Mouse (Mus musculus) liver, embryonic 11.5 days (tissue): ENCODE data around the gene Igsf11. TPM values are rescaled to one million over a fixed set of nuclear protein-coding genes. Genes with fewer than 3 reads are reported as not detected.

Experiments used
- ATAC-seq: fragments of 200-750 bp; cut with Nextera tagmentation; replicated peaks from 2 replicates; pipeline ENCODE4 v1.8.0; 2017; ENCODE audit warnings: moderate number of reproducible peaks, mild to moderate bottlenecking, moderate TSS enrichment, moderate library complexity; ENCODE audit not compliant: low FRiP score
- DNase-seq: peaks from one replicate; pipeline ENCODE4 v3.0.0-alpha.2; 2017; ENCODE audit warnings: low spot score
- H3K27ac ChIP-seq: fragments of 300-500 bp; sonication (generic); 2 replicates; pipeline ENCODE4 v1.5.1; 2014; ENCODE audit warnings: mild to moderate bottlenecking, low read depth, low read length, control low read depth
- H3K27me3 ChIP-seq: fragments of 300-500 bp; sonication (generic); replicated peaks from 2 replicates; pipeline ENCODE4 v1.6.1; 2014; ENCODE audit warnings: low read length, mixed read lengths; ENCODE audit not compliant: control insufficient read depth, insufficient read depth
- H3K36me3 ChIP-seq: fragments of 300-500 bp; sonication (generic); 2 replicates; pipeline ENCODE4 v1.6.1; 2014; ENCODE audit warnings: mild to moderate bottlenecking, low read length, moderate library complexity, mixed read lengths; ENCODE audit not compliant: control insufficient read depth, insufficient read depth
- H3K4me1 ChIP-seq: fragments of 300-500 bp; sonication (generic); replicated peaks from 2 replicates; pipeline ENCODE4 v1.6.1; 2014; ENCODE audit warnings: low read length, mixed read lengths; ENCODE audit not compliant: control insufficient read depth, insufficient read depth
- H3K4me2 ChIP-seq: fragments of 300-500 bp; sonication (generic); 2 replicates; pipeline ENCODE4 v1.6.1; 2014; ENCODE audit warnings: mild to moderate bottlenecking, control low read depth, moderate library complexity
- H3K4me3 ChIP-seq: fragments of 300-500 bp; sonication (generic); 2 replicates; pipeline ENCODE4 v1.5.1; 2014; ENCODE audit warnings: low read depth, low read length, control low read depth
- H3K9ac ChIP-seq: fragments of 300-500 bp; sonication (generic); 2 replicates; pipeline ENCODE4 v1.6.1; 2014; ENCODE audit warnings: low read depth, low read length, control low read depth
- H3K9me3 ChIP-seq: fragments of 300-500 bp; sonication (generic); 2 replicates; pipeline ENCODE4 v1.6.1; 2016; ENCODE audit warnings: low read length, inconsistent platforms, mixed read lengths; ENCODE audit not compliant: control insufficient read depth
- whole genome bisulfite sequencing: fragments of 180-500 bp; shearing (Covaris S2); extraction: QIAGEN DNeasy Blood & Tissue Kit; methylation state at CpG from one replicate; pipeline ENCODE4 v1.1.7; 2014; 5-methylcytosine and 5-hydroxymethylcytosine counted together
- polyA plus RNA-seq: library from polyadenylated mRNA; unstranded; fragments of >200 nt; fragmentation: Nextera tagmentation; extraction: Ambion mirVana; gene quantifications from 2 replicates; pipeline ENCODE4 v1.2.1, GENCODE M21; 2014

Igsf11 gene
- polyA plus RNA-seq, 1 experiment from 2014 or later: 0.23 TPM

DNA sequence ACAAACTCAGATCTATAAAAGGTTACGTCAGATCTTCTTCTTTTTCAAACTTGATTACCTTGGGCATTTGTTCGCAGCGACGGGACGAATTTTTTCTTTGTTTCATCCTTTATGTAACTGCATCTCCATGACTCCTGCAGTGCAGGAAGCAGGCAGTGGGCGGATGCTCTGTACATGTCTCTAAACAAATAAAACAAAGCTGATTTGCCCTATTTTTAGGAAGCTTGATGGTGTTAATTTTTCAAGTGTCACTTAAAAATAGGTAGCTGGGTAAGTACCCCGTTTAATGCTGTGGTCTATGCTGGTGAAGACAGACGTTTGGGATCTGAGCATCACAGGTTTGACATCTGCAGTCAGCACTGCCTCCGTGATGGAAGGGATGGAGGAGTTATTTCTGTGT lies 66.3 kb downstream of the Igsf11 start:
- Histone ChIP-seq H3K36me3 (no peaks in the 10 kb centered on the region), H3K9me3 (no peaks in the 10 kb centered on the region), H3K4me3 (no peak overlapping the region), H3K9ac (no peak overlapping the region), H3K4me1 (no peaks in the 10 kb centered on the region), H3K27ac (no peak overlapping the region), H3K27me3 (no peaks in the 10 kb centered on the region), H3K4me2 (no peak overlapping the region)
- WGBS: 80% methylated on average over 9 of the region's 9 CpGs
- ATAC-seq (no peak), DNase-seq (no peak)

DNA sequence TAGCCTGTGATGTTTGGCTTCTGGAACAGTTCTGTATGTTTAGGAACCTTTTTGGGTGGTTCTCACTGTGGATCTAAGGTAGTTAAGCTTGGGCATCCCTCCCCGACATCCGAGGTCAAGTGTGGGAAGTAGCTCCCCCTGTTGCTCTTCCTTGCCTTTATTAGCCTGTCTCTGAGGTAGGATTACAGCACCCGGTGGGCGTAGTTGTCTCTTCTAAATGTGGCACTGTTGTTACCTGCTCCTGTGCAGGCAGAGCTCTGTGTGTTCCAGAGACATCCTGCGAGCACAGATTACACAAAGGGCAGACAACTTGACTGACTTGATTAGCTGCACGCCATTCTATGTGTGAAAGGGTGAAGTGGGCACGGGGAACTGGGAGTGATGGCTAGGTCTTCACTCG lies 68.1 kb downstream of the Igsf11 start:
- 74% methylated on average over 8 of the region's 8 CpGs for WGBS
- Histone ChIP-seq H3K36me3 (no peaks in the 10 kb centered on the region), H3K4me2 (no peak overlapping the region), H3K27me3 (no peaks in the 10 kb centered on the region), H3K4me3 (no peak overlapping the region), H3K27ac (no peak overlapping the region), H3K4me1 (no peaks in the 10 kb centered on the region), H3K9ac (no peak overlapping the region), H3K9me3 (no peaks in the 10 kb centered on the region)
- ATAC-seq: no peak
- DNase-seq: no peak

DNA sequence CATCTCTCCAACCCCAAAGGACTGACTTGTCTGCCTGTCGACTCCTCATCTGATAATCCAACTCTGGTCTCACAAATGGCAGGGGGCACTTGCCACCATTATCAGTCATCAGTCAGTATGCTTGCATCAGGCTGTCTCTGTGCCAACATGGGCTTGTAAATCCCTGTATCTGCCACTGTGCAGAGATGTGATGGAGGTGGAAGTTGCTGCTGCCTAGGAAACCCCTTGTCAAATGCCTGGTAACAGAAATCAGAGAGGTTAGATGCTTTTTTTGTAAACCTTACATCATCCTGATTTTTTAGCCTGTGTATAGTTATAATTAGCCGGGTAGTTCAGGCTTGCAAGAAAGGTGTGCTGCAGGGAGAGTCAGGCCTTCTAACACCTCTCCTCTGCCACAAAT lies 69.4 kb downstream of the Igsf11 start:
- Histone ChIP-seq H3K27ac (no peak overlapping the region), H3K9me3 (no peaks in the 10 kb centered on the region), H3K4me1 (no peaks in the 10 kb centered on the region), H3K9ac (no peak overlapping the region), H3K4me3 (no peak overlapping the region), H3K4me2 (no peak overlapping the region), H3K27me3 (no peaks in the 10 kb centered on the region), H3K36me3 (no peaks in the 10 kb centered on the region)
- 89% methylated on average over 2 of the region's 2 CpGs for WGBS
- no peak for ATAC-seq
- no peak for DNase-seq

DNA sequence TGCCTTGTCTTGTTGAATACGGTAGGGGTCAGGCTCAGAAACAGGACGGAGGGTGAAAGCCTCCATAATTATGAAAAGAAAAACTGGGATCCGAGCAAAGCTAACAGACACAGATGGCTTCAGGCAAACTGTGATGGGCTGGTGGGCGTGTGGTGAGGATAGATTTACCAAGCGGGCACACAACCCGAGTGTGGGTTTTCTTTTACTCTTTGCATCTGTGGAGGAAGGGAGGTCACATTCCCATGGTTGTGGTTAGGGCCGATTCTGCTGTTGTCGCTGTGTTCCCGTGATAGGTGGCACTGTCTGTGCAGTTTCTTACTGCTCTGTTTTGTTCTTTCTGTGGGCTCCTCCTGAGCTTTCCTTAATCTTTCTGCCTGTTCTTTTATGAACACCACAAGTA lies 70.2 kb downstream of the Igsf11 start:
- 73% methylated on average over 9 of the region's 9 CpGs for WGBS
- Histone ChIP-seq H3K9ac (no peak overlapping the region), H3K9me3 (no peaks in the 10 kb centered on the region), H3K27me3 (no peaks in the 10 kb centered on the region), H3K27ac (no peak overlapping the region), H3K36me3 (no peaks in the 10 kb centered on the region), H3K4me3 (no peak overlapping the region), H3K4me1 (no peaks in the 10 kb centered on the region), H3K4me2 (no peak overlapping the region)
- ATAC-seq: no peak
- no peak for DNase-seq

DNA sequence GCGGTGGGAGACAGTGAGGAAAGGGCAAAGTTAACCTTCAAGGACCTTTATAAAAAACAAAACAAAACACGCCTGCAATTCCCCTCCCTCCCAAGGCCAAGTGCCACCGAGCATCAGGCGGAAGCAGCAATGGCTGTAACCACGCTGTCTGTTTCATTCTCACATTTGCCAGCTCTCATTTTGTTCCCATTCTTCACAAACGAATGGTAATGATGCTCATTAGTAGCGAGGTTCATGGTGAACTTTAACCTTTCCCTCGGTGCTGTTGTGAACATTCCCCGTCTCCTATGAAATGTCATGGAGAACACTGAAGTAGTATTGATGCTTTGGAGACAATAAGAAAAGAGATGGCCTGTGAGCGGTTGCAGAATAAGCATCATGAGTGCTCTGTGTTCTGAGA lies 74.6 kb downstream of the Igsf11 start:
- Histone ChIP-seq H3K9me3 (no peaks in the 10 kb centered on the region), H3K4me3 (no peak overlapping the region), H3K36me3 (no peaks in the 10 kb centered on the region), H3K4me1 (no peaks in the 10 kb centered on the region), H3K27me3 (no peaks in the 10 kb centered on the region), H3K27ac (no peak overlapping the region), H3K4me2 (no peak overlapping the region), H3K9ac (no peak overlapping the region)
- no peak for ATAC-seq
- DNase-seq: no peak
- 79% methylated on average over 10 of the region's 10 CpGs for WGBS

DNA sequence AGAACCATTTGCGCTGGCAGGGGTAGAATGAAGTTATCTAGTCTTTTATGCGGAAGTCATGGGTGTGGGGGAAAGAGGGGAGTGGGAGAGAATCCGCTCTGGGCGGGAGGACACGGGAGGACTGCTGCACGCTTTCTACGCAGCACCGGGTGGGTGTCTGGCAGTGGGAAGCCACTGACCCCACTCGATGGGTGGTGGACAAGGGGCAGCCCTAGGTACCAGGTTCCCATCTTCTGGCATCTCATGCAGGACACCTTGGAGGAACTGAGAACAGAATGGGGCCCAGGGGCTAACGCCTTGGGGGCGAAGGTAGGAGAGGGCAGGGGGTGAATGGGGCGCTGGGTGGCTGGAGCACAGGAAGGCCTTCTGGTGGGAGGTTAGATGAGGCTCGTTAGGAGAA lies 83.7 kb downstream of the Igsf11 start:
- H3K9me3 ChIP-seq: no peaks in the 10 kb centered on the region
- H3K4me2 ChIP-seq: no peak overlapping the region
- DNase-seq (no peak), ATAC-seq (no peak)
- no peak overlapping the region for H3K27ac ChIP-seq
- H3K36me3 ChIP-seq: no peaks in the 10 kb centered on the region
- H3K4me3 ChIP-seq: no peak overlapping the region
- 61% methylated on average over 13 of the region's 13 CpGs for WGBS
- H3K9ac ChIP-seq: no peak overlapping the region
- H3K27me3 ChIP-seq: no peaks in the 10 kb centered on the region
- H3K4me1 ChIP-seq: no peaks in the 10 kb centered on the region

DNA sequence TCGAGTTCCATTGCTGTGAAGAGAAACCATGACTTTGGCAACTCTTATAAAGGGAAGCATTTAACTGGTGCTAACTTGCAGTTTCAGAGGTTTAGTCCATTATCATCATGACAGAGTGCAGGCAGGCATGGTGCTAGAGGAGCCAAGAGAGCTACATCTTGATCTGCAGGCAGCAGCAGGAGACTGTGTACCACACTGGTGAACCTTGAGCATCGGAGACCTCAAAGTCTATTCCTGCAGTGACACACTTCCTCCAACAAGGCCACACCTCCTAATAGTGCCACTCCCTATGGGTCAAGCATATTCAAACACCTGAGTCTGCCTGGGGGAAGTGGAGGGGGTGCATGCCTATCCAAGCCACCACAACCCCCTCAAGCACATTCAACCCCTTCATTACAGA lies 86.1 kb downstream of the Igsf11 start:
- DNase-seq (no peak), ATAC-seq (no peak)

DNA sequence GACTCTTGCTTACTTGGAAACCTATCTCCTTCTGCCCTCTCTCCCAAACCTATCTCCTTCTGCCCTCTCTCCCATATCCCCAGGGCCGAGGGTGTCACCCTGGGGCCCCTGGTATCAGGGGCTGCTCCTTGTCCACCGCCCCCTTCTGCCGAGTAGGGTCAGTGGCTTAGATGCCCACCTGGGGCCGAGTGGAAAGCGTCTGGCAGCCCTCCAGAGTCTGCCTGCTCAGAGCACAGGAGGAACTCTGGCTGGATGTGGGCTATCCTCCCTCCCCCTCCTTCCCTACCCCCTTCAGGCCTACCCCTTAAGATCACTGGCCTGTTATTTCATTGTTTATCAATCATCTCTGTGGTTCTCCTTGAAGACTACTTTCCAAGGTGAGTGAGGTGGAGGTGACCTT lies 88.1 kb downstream of the Igsf11 start:
- no peaks in the 10 kb centered on the region for H3K9me3 ChIP-seq
- no peak overlapping the region for H3K9ac ChIP-seq
- H3K4me3 ChIP-seq: no peak overlapping the region
- DNase-seq (no peak), ATAC-seq (no peak)
- H3K27ac ChIP-seq: no peak overlapping the region
- WGBS: 53% methylated on average over 5 of the region's 5 CpGs
- no peaks in the 10 kb centered on the region for H3K36me3 ChIP-seq
- H3K27me3 ChIP-seq: no peaks in the 10 kb centered on the region
- H3K4me1 ChIP-seq: no peaks in the 10 kb centered on the region
- H3K4me2 ChIP-seq: no peak overlapping the region

More for the DNA sequence above, 86.1 kb downstream of the Igsf11 start:
- Histone ChIP-seq H3K9me3 (no peaks in the 10 kb centered on the region), H3K4me1 (no peaks in the 10 kb centered on the region), H3K4me2 (no peak overlapping the region), H3K36me3 (no peaks in the 10 kb centered on the region), H3K9ac (no peak overlapping the region), H3K27me3 (no peaks in the 10 kb centered on the region), H3K27ac (no peak overlapping the region), H3K4me3 (no peak overlapping the region)
- 72% methylated on average over 2 of the region's 2 CpGs for WGBS

DNA sequence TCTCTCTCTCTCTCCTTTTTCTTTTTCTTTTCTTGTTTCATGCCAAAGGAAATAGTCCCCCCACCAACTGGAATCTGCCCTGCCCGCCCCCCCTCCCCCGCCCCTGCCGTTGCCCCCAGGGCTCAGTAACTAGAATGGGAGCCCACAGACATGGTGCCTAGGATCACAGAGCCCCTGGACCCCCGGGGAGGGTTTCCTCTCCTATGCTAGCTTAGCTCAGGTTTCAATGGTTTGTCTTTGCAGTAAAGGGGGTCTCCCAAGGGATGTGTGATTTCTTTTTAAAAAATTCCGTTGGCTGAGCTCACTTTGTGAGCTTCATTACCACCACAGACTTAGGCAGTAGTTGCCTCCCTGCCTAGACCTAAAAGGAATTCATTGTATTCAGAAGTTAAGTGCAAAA lies 89.6 kb downstream of the Igsf11 start:
- ATAC-seq (no peak), DNase-seq (no peak)
- no peak overlapping the region for H3K9ac ChIP-seq
- H3K27me3 ChIP-seq: no peaks in the 10 kb centered on the region
- no peaks in the 10 kb centered on the region for H3K36me3 ChIP-seq
- no peaks in the 10 kb centered on the region for H3K4me1 ChIP-seq
- 30% methylated on average over 5 of the region's 5 CpGs for WGBS
- H3K27ac ChIP-seq: no peak overlapping the region
- H3K4me2 ChIP-seq: no peak overlapping the region
- no peaks in the 10 kb centered on the region for H3K9me3 ChIP-seq
- no peak overlapping the region for H3K4me3 ChIP-seq
